Mouse (Mus musculus): ENCODE data around the gene Cacng7. TPM values are rescaled to one million over a fixed set of nuclear protein-coding genes. Genes with fewer than 3 reads are reported as not detected.
"Not testable (repeated sequence)": the region's sequence is repeated elsewhere in the genome, so short reads cannot be mapped to it uniquely, and the experiment has no call there.

The Cacng7 gene
- polyA plus RNA-seq, 1 experiment from 2014 or later = 5.2 TPM

DNA sequence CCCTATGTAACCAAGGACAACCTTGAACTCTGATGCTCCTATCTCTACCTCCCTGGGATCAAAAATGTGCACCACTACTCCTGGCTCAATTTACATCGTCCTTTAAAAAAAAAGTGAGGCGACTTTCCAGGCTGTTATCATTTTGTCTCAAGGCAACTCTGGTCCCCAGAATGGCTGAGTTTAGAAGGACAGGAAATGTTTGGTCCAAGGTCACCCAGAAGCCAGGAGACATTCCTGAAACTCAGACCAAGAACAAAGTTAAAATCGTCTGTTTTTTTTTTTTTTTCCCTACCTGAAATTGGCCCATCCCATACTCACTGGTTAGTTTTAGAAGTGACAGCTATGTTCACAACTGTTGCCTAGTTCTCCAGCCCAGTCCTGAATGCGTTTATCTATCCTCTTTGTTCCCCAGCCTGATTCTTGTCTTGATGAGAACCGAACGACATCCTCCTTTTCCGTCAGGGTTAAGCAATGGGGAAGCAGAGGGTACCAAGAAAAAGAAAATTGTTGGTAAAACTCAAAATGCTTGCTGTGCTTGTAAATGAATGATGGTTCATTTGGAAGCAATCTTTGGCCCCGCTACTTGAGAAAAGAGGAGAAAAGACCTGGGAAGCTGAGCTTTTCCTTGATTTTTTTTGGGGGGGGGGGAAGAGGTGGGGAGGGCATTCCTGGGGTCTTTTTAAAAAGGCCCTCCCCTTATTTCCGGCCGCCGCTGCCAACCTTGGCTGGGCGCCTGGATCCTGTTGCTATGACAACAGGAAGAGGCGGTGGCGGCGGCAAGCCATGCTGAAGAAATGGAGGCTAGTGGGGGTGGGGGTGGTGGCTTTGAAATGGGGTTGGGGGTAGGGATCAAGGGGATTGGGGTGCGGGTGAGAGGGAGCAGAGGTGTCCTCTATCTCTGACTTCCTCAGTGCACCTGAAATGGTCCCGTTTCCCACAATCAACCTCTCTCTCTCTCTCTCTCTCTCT lies 57.0 kb downstream of the Cacng7 start:
- ChIA-PET CTCF (no interaction called here), POLR2A (interaction anchor here (0.7 kb wide), 2 partner anchors 58 to 227 kb away, joined by 6 to 8 read pairs; no protein-coding TSS in a partner anchor)
- ATAC-seq (no peak), DNase-seq (ENCODE audit: low read depth, low spot score) (no peak)
- in situ Hi-C loops (cut with MboI; ENCODE audit: low pct_unique_long_range_greater_than_20kb) = no loop called here
- no peak for TF ChIP-seq CTCF (IDR thresholded peaks at IDR 0.05)
- H3K27me3 ChIP-seq = no peaks in the 10 kb centered on the region

DNA sequence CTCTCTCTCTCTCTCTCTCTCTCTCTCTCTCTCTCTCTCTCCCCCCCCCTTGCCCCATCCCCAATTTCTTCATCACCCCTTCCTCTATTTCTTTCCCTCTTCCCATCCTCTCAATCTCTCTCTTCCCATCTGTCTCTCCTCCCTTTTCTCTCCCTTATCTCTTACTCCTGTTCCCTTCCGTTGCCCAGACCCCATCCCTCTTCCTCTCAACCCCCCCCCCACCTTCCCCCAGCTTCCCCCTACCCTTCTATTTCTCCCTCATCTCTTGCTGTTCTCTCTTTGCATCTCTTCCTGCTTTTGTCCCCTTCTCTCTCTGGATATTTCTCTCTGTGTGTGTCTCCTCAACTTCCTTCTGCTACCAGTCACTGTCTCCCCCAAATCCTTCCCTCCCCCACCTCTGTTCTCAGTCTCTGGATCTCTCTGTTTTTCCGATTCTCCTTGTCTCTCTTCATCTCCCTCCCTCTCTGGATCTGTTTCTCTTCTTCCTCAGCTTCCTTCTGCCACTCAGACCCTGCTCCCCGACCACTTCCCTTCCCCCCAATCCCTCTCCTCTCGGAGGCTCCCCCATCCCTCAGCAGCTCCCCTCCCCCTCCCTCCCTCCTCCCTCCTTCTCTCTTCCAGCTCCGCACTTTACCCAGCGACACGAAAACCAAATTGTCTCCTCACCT lies 57.8 kb downstream of the Cacng7 start, which contains the start of gene Cacng8:
Gene Cacng8 (plus strand): TSS at position 271 of the 668 bp plus-strand sequence.
- ChIA-PET POLR2A (no interaction called here), CTCF (no interaction called here)
- in situ Hi-C loops (cut with MboI; ENCODE audit: low pct_unique_long_range_greater_than_20kb) = no loop called here
- DNase-seq (ENCODE audit: low read depth, low spot score) = no peak
- ATAC-seq = no peak
- no peaks in the 10 kb centered on the region for H3K27me3 ChIP-seq
- TF ChIP-seq CTCF (IDR thresholded peaks at IDR 0.05) = no peak

DNA sequence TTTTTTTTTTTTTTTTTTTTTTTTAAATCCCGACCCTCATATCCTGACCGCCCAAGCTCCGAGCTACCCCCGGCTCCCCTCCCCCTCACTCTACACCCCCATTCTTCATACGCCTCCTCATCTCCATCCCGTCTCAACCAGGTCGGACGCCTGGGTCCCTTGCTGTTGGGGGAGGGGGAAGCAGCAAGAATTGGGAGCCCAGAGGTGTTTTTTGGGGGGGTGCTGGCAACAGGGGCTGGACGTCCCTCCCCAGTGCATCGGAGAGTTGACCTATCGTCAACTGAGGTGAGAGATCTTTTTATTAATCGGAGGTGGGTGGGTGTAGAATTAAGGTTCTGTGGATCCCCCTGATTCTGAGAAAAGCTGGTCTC lies 58.3 kb downstream of the Cacng7 start:
- no peak for TF ChIP-seq CTCF (IDR thresholded peaks at IDR 0.05)
- DNase-seq (ENCODE audit: low read depth, low spot score) (no peak), ATAC-seq (no peak)
- ChIA-PET CTCF (no interaction called here), POLR2A (interaction anchor here (0.6 kb wide), 1 partner anchor 11 kb away, joined by 3 read pairs; no protein-coding TSS in a partner anchor)
- in situ Hi-C loops (cut with MboI; ENCODE audit: low pct_unique_long_range_greater_than_20kb) = no loop called here
- H3K27me3 ChIP-seq = no peaks in the 10 kb centered on the region

DNA sequence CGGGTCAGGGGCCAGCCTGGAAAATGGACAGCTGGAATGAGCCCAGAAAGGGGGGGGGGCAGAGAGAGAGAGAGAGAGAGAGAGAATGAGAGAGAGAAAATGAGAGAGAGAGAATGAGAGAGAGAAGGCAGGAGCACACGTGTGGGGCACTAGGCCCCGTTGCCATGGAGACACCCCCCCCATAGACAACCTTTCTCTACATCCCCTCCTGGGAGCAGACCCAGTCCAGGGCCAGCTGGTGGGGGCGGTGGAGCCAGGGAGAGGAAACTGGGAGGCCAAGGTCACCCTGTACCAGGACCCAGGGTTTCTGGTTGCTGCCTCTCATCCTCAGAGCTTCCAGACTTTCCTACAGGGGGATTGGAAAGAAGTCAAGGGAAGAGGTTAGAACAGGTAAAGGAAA lies 59.1 kb downstream of the Cacng7 start:
- POLR2A ChIA-PET = no interaction called here
- TF ChIP-seq CTCF (IDR thresholded peaks at IDR 0.05) = no peak
- no peaks in the 10 kb centered on the region for H3K27me3 ChIP-seq
- CTCF ChIA-PET = interaction anchor here (0.6 kb wide), 1 partner anchor 19 kb away, joined by 3 read pairs; no protein-coding TSS in a partner anchor
- in situ Hi-C loops (cut with MboI; ENCODE audit: low pct_unique_long_range_greater_than_20kb) = no loop called here
- ATAC-seq (no peak), DNase-seq (ENCODE audit: low read depth, low spot score) (no peak)

DNA sequence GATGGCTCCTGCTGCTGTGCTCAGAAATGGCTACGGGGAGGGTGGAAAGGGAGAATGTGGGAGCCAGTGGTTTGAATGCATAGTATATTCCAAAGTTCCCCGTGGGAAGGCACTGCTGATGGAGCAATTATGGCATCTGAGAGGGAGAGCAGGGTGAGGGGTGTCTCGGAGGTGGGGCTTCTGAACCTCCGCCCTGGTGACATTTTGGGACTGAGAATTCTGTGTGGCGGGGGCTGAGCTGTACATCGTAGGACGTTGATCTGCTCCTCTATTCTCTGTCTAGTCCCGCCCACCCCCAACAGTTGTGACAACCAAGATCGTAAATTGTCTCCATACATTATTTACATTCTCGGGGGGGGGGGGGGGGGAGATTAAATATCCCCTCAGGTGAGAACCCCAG lies 64.6 kb downstream of the Cacng7 start:
- no peak for TF ChIP-seq CTCF (IDR thresholded peaks at IDR 0.05)
- H3K27me3 ChIP-seq = no peaks in the 10 kb centered on the region
- ChIA-PET CTCF (interaction anchor here (1.0 kb wide), 1 partner anchor 59 kb away, joined by 3 read pairs; no protein-coding TSS in a partner anchor), POLR2A (no interaction called here)
- in situ Hi-C loops (cut with MboI; ENCODE audit: low pct_unique_long_range_greater_than_20kb) = no loop called here
- ATAC-seq (no peak), DNase-seq (ENCODE audit: low read depth, low spot score) (no peak)

DNA sequence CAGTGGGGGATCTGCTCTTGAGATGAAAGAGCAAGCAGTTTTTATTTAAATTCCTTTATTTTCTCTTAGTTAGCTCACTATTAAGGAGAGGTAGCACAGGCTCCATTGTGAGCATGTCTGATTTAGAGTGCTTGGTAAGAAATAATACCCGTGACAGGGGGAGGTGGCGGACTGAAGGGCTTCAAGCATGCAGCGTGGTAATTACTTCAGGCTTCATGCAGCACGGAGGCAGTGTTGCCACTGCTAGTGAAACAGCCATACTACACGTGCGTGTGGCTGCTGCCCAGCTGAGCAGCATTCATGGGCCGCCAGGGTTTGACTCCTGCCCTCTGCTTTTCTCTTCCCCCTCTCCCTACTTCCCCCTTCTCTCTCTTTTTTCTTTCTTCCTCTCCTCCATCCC lies 65.0 kb downstream of the Cacng7 start:
- in situ Hi-C loops (cut with MboI; ENCODE audit: low pct_unique_long_range_greater_than_20kb) = no loop called here
- DNase-seq (ENCODE audit: low read depth, low spot score) = no peak
- TF ChIP-seq CTCF (IDR thresholded peaks at IDR 0.05) = no peak
- CTCF ChIA-PET = interaction anchor here (1.0 kb wide), 1 partner anchor 58 kb away, joined by 3 read pairs; no protein-coding TSS in a partner anchor
- ATAC-seq = no peak
- POLR2A ChIA-PET = no interaction called here
- H3K27me3 ChIP-seq = no peaks in the 10 kb centered on the region

DNA sequence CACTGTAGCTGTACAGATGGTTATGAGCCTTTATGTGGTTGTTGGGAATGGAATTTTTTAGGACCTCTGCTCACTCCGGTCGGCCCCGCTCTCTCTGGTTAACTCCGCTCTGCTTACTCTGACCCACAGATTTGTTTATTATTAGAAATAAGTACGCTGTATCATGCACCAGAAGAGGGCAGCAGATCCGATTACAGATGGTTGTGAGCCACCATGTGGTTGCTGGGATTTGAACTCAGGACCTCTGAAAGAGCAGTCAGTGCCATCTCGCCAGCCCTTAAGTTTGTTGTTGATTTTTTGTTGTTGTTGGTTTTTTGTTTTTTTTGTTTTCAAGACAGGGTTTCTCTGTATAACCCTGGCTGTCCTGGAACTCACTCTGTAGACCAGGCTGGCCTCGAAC lies 65.6 kb downstream of the Cacng7 start:
- in situ Hi-C loops (cut with MboI; ENCODE audit: low pct_unique_long_range_greater_than_20kb); POLR2A ChIA-PET; DNase-seq (ENCODE audit: low read depth, low spot score): not testable (repeated sequence)

DNA sequence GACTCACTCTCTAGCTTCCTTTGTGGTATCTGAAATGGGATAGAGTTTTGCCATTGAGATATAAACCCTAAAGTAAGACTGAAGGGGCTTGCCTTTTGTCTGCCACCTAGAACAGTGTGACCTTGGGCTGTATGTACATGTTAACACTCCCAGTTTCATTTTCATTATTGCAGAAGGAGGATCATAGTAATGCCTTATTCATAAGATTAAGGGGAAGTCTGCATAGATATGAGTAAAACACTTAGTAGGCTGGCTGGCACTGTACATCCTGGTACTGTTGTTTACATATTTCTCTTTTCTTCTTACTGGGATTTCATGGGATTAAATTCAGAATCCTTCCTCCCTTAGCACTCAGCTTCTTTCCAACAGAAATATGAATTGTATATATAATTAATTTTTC lies 67.2 kb downstream of the Cacng7 start:
- H3K27me3 ChIP-seq = no peaks in the 10 kb centered on the region
- POLR2A ChIA-PET = no interaction called here
- no peak for TF ChIP-seq CTCF (IDR thresholded peaks at IDR 0.05)
- CTCF ChIA-PET = interaction anchor here (0.9 kb wide), 1 partner anchor 53 kb away, joined by 3 read pairs; no protein-coding TSS in a partner anchor
- ATAC-seq (no peak), DNase-seq (ENCODE audit: low read depth, low spot score) (no peak)
- in situ Hi-C loops (cut with MboI; ENCODE audit: low pct_unique_long_range_greater_than_20kb) = no loop called here

More for the DNA sequence above, 65.6 kb downstream of the Cacng7 start:
- not testable (repeated sequence) for H3K27me3 ChIP-seq, ATAC-seq
- CTCF ChIA-PET = interaction anchor here (1.0 kb wide), 1 partner anchor 58 kb away, joined by 3 read pairs; no protein-coding TSS in a partner anchor

DNA sequence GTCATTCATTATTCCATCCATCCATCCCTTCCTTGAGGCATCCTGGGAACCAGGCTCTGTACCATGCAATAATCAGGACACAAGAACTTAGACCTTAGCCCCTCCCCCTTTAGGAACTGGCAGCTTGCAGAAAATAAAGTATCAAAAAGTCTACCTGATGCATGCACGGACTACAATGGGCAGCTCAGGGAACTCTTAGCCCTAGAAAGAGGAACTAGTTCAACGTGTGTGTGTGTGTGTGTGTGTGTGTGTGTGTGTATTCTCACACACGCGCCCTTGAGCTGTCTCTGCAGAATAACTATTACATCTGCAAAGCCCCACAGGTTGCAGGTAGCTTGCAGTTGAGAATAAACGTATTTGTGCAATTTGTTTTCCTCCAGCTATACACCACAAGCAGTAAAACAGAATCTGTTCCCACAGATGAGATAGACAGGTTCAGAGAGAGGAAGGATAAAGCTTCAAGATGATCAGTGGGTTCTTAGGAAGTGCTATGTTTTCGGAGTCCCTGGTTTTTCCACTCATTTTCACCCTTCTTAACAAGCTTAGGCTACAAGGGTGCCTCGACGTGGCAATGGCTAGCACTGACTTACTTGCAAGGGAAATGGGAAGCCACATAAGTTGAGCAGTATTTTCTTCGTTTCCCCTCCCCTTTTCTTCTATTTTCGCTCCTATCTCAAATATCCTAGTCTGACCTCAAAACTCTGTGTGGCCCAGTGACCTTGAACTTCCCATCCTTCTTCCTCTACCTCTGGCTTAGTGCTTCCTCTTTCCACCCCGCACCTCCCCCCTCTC lies 77.2 kb downstream of the Cacng7 start:
- ATAC-seq (no peak), DNase-seq (ENCODE audit: low read depth, low spot score) (no peak)
- no peak for TF ChIP-seq CTCF (IDR thresholded peaks at IDR 0.05)
- H3K27me3 ChIP-seq = peaks cover 5% of the 10 kb centered on the region
- ChIA-PET CTCF (no interaction called here), POLR2A (interaction anchor here (0.5 kb wide), 1 partner anchor 1090 kb away, joined by 3 read pairs; no protein-coding TSS in a partner anchor)
- in situ Hi-C loops (cut with MboI; ENCODE audit: low pct_unique_long_range_greater_than_20kb) = no loop called here

Data from Patski (cell line).